Mouse (Mus musculus) thymus, adult 2 months (tissue): ENCODE results near the gene 4930432K21Rik.

ENCODE experiments used
- CTCF ChIP-seq: fragments of 200-500 bp; IDR thresholded peaks from 2 replicates; pipeline ENCODE4 v1.5.1; 2012; ENCODE audit warnings: mild to moderate bottlenecking, control low read depth, low read length, moderate library complexity, borderline replicate concordance; ENCODE audit not compliant: control insufficient read depth, poor library complexity, insufficient read depth; ENCODE audit errors: extremely low read depth
- POLR2A ChIP-seq: fragments of 200-500 bp; IDR thresholded peaks from 2 replicates; pipeline ENCODE4 v1.6.1; 2012; ENCODE audit warnings: mild to moderate bottlenecking, low read length, control low read depth, moderate library complexity; ENCODE audit not compliant: control insufficient read depth, poor library complexity, insufficient read depth; ENCODE audit errors: extremely low read depth

GRCm38 (mm10) chr8:84125656-84126055, 22.2 kb upstream of the 4930432K21Rik start, which contains the start of gene Podnl1:
- TF ChIP-seq POLR2A (no peak), CTCF (no peak)
